Mouse (Mus musculus): ENCODE measurements around the gene Dbi. TPM values are rescaled to one million over a fixed set of nuclear protein-coding genes. Genes with fewer than 3 reads are reported as not detected.
"Not testable (repeated sequence)": the region's sequence is repeated elsewhere in the genome, so short reads cannot be mapped to it uniquely, and the experiment has no call there.

Gene Dbi
- total and polyA plus RNA-seq, 2 experiments from 2014 or later = 533 to 1,729 TPM

DNA sequence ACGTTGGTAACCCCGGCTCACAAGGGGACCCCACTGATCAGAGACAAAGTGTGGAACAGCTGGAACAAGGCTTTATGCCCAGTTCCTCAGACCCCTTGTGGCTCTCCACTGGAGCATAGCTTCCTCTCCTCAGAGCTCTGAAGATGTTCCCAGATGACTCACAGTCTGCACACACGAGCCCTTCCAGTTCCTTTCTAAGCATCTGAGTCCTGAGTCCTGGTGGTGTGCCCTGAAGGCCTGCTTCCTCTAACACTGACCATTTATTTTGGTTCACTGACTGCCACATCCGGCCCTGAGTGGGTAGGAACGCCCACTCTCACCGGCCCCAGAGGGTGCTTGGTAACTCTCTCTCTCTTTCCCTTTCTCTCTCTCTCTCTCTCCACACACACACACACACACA lies 21.4 kb downstream of the Dbi start:
- no peaks in the 10 kb centered on the region for H3K4me1 ChIP-seq (ENCODE audit: insufficient read depth)
- H3K4me3 ChIP-seq (ENCODE audit: low read depth, low read length) = no peak overlapping the region
- ATAC-seq (0 out of 2 replicates have a peak, but pooled peaks have one; percentile 18), DNase-seq (no peak)
- no peaks in the 10 kb centered on the region for H3K27me3 ChIP-seq (ENCODE audit: insufficient read depth, low read length)
- TF ChIP-seq CTCF (IDR thresholded peaks at IDR 0.05; ENCODE audit: low read depth) = no peak
- no peak overlapping the region for H3K9ac ChIP-seq
- no peak overlapping the region for H3K4me2 ChIP-seq (ENCODE audit: low read depth)
- H3K27ac ChIP-seq (ENCODE audit: low read depth, low read length) = no peak overlapping the region
- no peaks in the 10 kb centered on the region for H3K9me3 ChIP-seq (ENCODE audit: low read length)
- WGBS = 67% methylated on average over 6 of the region's 6 CpGs
- no peaks in the 10 kb centered on the region for H3K36me3 ChIP-seq (ENCODE audit: insufficient read depth)

DNA sequence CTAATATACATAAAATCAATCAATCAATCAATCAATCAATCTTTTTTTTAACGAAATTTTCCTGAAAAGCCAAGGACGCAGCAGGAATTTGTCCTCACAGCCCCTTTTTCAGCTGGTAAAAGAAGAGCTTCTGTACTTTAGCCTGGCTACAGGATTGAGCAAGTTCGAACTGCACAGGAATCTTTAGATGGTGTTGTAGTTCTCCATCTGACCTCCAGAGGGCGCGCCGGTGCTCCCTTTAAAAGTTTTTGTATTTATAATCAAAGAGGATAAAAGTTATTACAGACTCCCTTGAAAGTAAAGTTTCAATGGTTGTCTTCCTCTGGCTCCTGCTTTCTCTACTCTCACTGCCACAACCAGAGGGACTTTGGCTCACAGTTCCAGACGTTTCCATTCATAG lies 22.6 kb downstream of the Dbi start:
- no peak overlapping the region for H3K4me2 ChIP-seq (ENCODE audit: low read depth)
- no peaks in the 10 kb centered on the region for H3K36me3 ChIP-seq (ENCODE audit: insufficient read depth)
- no peaks in the 10 kb centered on the region for H3K27me3 ChIP-seq (ENCODE audit: insufficient read depth, low read length)
- no peak overlapping the region for H3K9ac ChIP-seq
- DNase-seq = peak; percentile 65
- 12% methylated on average over 7 of the region's 7 CpGs for WGBS
- H3K4me3 ChIP-seq (ENCODE audit: low read depth, low read length) = no peak overlapping the region
- no peaks in the 10 kb centered on the region for H3K4me1 ChIP-seq (ENCODE audit: insufficient read depth)
- ATAC-seq = no peak
- no peaks in the 10 kb centered on the region for H3K9me3 ChIP-seq (ENCODE audit: low read length)
- no peak overlapping the region for H3K27ac ChIP-seq (ENCODE audit: low read depth, low read length)
- TF ChIP-seq CTCF (IDR thresholded peaks at IDR 0.05; ENCODE audit: low read depth) = peak; percentile 69

DNA sequence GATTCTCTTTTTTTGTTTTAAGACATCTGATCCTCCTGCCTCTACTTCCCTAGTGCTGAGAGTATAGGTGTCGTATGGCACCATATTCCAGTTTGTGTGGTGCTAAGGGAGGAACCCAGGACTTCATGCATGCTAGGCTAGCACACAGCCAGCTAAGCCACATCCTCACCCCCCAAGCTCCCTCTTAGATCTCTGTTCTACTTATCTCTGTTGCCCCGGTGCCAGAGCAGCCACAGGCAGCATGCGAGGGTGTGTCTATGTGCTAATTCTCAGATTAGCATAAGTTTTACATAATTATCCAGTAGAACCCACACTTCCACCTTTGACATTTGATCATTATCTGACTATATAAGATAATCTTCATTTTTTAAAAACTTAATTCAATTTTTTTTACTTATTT lies 26.0 kb downstream of the Dbi start:
- ATAC-seq (no peak), DNase-seq (no peak)
- no peaks in the 10 kb centered on the region for H3K27me3 ChIP-seq (ENCODE audit: insufficient read depth, low read length)
- H3K9me3 ChIP-seq (ENCODE audit: low read length) = no peaks in the 10 kb centered on the region
- no peaks in the 10 kb centered on the region for H3K4me1 ChIP-seq (ENCODE audit: insufficient read depth)
- no peak overlapping the region for H3K4me3 ChIP-seq (ENCODE audit: low read depth, low read length)
- no peak for TF ChIP-seq CTCF (IDR thresholded peaks at IDR 0.05; ENCODE audit: low read depth)
- H3K27ac ChIP-seq (ENCODE audit: low read depth, low read length) = no peak overlapping the region
- WGBS = 64% methylated on average over 3 of the region's 3 CpGs
- no peak overlapping the region for H3K4me2 ChIP-seq (ENCODE audit: low read depth)
- H3K36me3 ChIP-seq (ENCODE audit: insufficient read depth) = no peaks in the 10 kb centered on the region
- no peak overlapping the region for H3K9ac ChIP-seq

DNA sequence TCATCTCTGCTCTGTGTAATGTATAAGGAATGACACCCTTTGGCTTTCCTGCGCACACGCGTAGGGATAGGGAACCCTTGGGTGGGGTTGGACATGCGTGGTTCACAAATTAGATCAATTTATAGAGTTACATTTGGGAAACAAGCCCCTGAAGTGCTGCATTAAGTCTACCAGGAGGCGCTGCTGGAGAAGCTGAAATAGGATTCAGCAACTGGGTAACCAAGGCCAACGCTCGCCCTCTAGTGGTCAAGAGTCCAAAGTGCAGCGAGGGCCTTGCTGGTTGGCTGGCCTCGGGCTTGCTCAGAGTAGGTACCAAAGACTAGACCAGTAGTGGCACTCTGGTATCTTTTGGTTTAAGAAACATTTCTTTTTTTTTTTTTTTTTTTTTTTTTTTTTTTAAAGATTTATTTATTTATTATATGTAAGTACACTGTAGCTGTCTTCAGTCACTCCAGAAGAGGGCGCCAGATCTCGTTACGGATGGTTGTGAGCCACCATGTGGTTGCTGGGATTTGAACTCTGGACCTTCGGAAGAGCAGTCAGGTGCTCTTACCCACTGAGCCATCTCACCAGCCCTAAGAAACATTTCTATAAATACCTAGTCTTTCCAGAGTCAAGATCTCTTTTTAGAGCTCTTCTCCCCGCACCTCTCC lies 27.3 kb downstream of the Dbi start:
- H3K9me3 ChIP-seq (ENCODE audit: low read length); H3K27ac ChIP-seq (ENCODE audit: low read depth, low read length); H3K9ac ChIP-seq; H3K36me3 ChIP-seq (ENCODE audit: insufficient read depth); H3K4me2 ChIP-seq (ENCODE audit: low read depth); H3K4me3 ChIP-seq (ENCODE audit: low read depth, low read length); H3K4me1 ChIP-seq (ENCODE audit: insufficient read depth); H3K27me3 ChIP-seq (ENCODE audit: insufficient read depth, low read length): not testable (repeated sequence)
- ATAC-seq = peak; percentile 68; the same call in 1 of the 2 replicates
- WGBS = 54% methylated on average over 11 of the region's 14 CpGs
- TF ChIP-seq CTCF (IDR thresholded peaks at IDR 0.05; ENCODE audit: low read depth) = peak; percentile 81
- DNase-seq = peak; percentile 79

DNA sequence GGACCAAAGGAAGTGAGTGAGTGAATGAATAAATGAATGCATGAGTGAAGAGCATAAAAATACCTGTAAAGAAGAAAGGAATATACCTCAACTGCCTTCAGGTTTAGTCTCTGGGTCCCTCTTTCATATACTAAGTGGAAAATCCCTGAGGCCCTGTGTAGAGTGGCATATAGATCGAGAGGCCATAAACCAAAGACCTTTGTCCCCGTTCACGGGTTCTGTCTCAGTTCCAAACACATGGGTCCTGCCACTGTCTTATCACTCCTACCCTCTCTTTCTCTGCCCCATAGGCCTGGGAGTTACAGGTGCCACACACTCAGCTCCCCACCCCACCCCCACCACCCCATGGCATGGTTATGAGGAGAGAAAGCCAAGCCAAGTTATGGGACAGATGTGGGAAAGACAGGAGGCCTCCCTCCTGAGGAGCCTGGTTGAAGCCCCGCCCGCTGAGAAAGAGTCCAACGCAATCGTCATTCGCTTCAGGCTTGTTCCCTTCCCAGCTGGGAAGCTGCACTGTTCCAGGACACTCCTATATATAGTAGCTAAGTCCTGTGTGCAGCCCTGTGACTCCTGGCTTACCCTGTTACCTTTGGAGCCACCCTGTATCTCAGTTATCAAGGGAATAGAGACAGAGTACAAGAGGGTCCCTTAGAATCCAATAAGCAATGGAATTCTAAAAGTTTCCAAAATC lies 29.9 kb downstream of the Dbi start:
- Histone ChIP-seq H3K9ac (no peak overlapping the region), H3K27me3 (ENCODE audit: insufficient read depth, low read length) (no peaks in the 10 kb centered on the region), H3K4me2 (ENCODE audit: low read depth) (no peak overlapping the region), H3K4me1 (ENCODE audit: insufficient read depth) (no peaks in the 10 kb centered on the region), H3K27ac (ENCODE audit: low read depth, low read length) (no peak overlapping the region), H3K9me3 (ENCODE audit: low read length) (no peaks in the 10 kb centered on the region), H3K4me3 (ENCODE audit: low read depth, low read length) (no peak overlapping the region), H3K36me3 (ENCODE audit: insufficient read depth) (no peaks in the 10 kb centered on the region)
- WGBS = 88% methylated on average over 8 of the region's 8 CpGs
- no peak for ATAC-seq
- DNase-seq = no peak
- TF ChIP-seq CTCF (IDR thresholded peaks at IDR 0.05; ENCODE audit: low read depth) = no peak

DNA sequence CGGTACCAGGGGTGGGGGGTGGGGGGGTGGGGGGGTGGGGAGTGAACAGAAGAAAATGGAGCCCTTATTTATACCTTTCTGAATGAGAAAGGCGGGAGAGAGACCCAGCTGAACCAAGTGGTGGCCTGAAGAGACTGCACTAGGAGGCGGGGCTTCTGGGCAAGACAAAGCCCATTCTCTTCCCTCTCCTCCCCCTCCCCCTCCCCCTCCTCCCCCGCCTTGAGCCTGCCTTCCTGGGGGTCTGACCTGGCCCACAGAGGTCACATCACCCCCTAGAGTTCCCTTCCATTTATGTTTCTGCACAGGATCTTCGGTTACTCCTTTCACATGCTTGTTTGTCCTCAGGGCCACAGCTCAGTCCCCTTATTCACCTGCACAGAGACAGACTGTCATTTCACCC lies 31.7 kb downstream of the Dbi start:
- Histone ChIP-seq H3K27ac (ENCODE audit: low read depth, low read length) (no peak overlapping the region), H3K36me3 (ENCODE audit: insufficient read depth) (no peaks in the 10 kb centered on the region), H3K4me1 (ENCODE audit: insufficient read depth) (no peaks in the 10 kb centered on the region), H3K27me3 (ENCODE audit: insufficient read depth, low read length) (no peaks in the 10 kb centered on the region), H3K4me3 (ENCODE audit: low read depth, low read length) (no peak overlapping the region), H3K4me2 (ENCODE audit: low read depth) (no peak overlapping the region), H3K9me3 (ENCODE audit: low read length) (no peaks in the 10 kb centered on the region), H3K9ac (no peak overlapping the region)
- no peak for DNase-seq
- 9% methylated on average over 5 of the region's 5 CpGs for whole genome bisulfite sequencing
- TF ChIP-seq CTCF (IDR thresholded peaks at IDR 0.05; ENCODE audit: low read depth) = no peak
- ATAC-seq = no peak

DNA sequence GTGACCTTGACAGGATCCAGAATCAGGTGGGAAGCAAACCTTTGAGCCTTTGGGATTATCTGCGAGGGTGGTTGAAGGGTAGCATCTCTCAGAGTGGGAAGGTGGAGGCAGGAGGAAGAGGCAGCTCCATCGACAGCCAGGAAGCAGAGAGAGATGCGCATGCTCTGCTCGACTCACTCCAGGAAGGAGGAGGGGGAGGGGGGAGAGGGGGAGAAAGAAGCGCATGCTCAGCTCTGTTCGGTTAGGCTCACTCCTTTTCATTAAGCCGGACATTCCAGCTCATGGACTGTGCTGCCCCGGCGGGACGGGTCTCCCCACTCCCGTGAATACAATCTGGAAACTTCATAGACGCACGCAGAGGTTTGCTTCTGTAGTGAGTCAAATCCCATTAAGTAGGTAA lies 34.2 kb downstream of the Dbi start:
- TF ChIP-seq CTCF (IDR thresholded peaks at IDR 0.05; ENCODE audit: low read depth) = no peak
- Histone ChIP-seq H3K27me3 (ENCODE audit: insufficient read depth, low read length) (no peaks in the 10 kb centered on the region), H3K36me3 (ENCODE audit: insufficient read depth) (no peaks in the 10 kb centered on the region), H3K27ac (ENCODE audit: low read depth, low read length) (no peak overlapping the region), H3K4me3 (ENCODE audit: low read depth, low read length) (no peak overlapping the region), H3K9me3 (ENCODE audit: low read length) (no peaks in the 10 kb centered on the region), H3K4me1 (ENCODE audit: insufficient read depth) (no peaks in the 10 kb centered on the region), H3K9ac (no peak overlapping the region), H3K4me2 (ENCODE audit: low read depth) (no peak overlapping the region)
- ATAC-seq (no peak), DNase-seq (no peak)
- WGBS = 61% methylated on average over 13 of the region's 13 CpGs
